10 mouse cellular contexts compared by ENCODE assay signal in genomic region chr10:127657617-127658016, GRCm38 (mm10). TPM values are rescaled to one million over a fixed set of nuclear protein-coding genes. Genes with fewer than 3 reads are reported as not detected.
DNase-seq lines count a peak whose midpoint lies in the region; TF ChIP-seq lines count a peak whose summit lies in the region.
"Not testable (repeated sequence)": the region's sequence is repeated elsewhere in the genome, so short reads cannot be mapped to it uniquely, and the experiment has no call there.
"Had no signal": no experiment of that assay in that cellular context is flagged by ENCODE, and none has a peak within 500 bp of the region (broad histone marks: within the 10 kb centered on the region; RNA-seq: fewer than 3 reads in every experiment).

No protein-coding gene starts in this region.

- 59% methylated on average over 6 of the region's 6 CpGs for WGBS in small intestine, adult 2 months

- H3K4me3 ChIP-seq in E14TG2a.4 (replicated peaks; ENCODE audit: low read length) = peak overlapping the region; percentile 87
- peak overlapping the region; percentile 89 for H3K4me3 ChIP-seq in ES-Bruce4 (ENCODE audit: low read depth, low read length)
- H3K4me3 ChIP-seq in ES-E14 (ENCODE audit: insufficient read depth in 1 of 2, low read depth in 1 of 2, low read length in 2 of 2, poor library complexity in 1 of 2, severe bottlenecking in 1 of 2) = peak overlapping the region; percentile 71 to 93
- not testable (repeated sequence) for H3K4me3 ChIP-seq in gastrocnemius, adult 2 months; small intestine, adult 2 months (ENCODE audit: low read depth, low read length)

- peaks cover 25% of the 10 kb centered on the region for H3K36me3 ChIP-seq in E14TG2a.4 (ENCODE audit: insufficient read depth, low read length)
- H3K36me3 ChIP-seq in ES-Bruce4 (ENCODE audit: control insufficient read depth, insufficient read depth, low read length, poor library complexity, severe bottlenecking); ES-E14 (ENCODE audit: control insufficient read depth, insufficient read depth, low read length, poor library complexity, severe bottlenecking): not testable (repeated sequence)
- H3K36me3 ChIP-seq in small intestine, adult 2 months (ENCODE audit: control insufficient read depth, insufficient read depth, low read length) = peaks cover 56% of the 10 kb centered on the region

- TF ChIP-seq EP300 in ES-Bruce4 (IDR thresholded peaks at IDR 0.05; ENCODE audit: insufficient read depth, low read depth, low read length) = not testable (repeated sequence)

- not testable (repeated sequence) for H3K27ac ChIP-seq in ES-Bruce4 (ENCODE audit: insufficient read depth, low read length); ES-E14 (ENCODE audit: insufficient read depth, low read depth, low read length, poor library complexity, severe bottlenecking); gastrocnemius, adult 2 months
- H3K27ac ChIP-seq in small intestine, adult 2 months (ENCODE audit: insufficient read depth, low read depth, low read length) = peak overlapping the region; percentile 62; the same call in 1 of the 2 replicates

- intact Hi-C loops in gastrocnemius, adult 2 months (cut with DNase I) = not testable (repeated sequence)

- H3K27me3 ChIP-seq in E14TG2a.4 (ENCODE audit: insufficient read depth, low read length); ES-Bruce4 (ENCODE audit: control insufficient read depth, insufficient read depth, low read length, poor library complexity, severe bottlenecking); small intestine, adult 2 months (ENCODE audit: control insufficient read depth, insufficient read depth, low read length): not testable (repeated sequence)

- not testable (repeated sequence) for TF ChIP-seq CTCF in E14TG2a.4 (conservative IDR thresholded peaks at IDR 0.05; ENCODE audit: low read length); ES-Bruce4 (IDR thresholded peaks at IDR 0.05; ENCODE audit: low read depth, low read length); gastrocnemius, adult 2 months (IDR thresholded peaks at IDR 0.05); small intestine, adult 2 months (IDR thresholded peaks at IDR 0.05; ENCODE audit: extremely low read depth, insufficient read length, insufficient replicate concordance, low read depth, low read length)

- H3K4me1 ChIP-seq in E14TG2a.4 (replicated peaks; ENCODE audit: low read depth, low read length) = peaks cover 89% of the 10 kb centered on the region
- H3K4me1 ChIP-seq in ES-Bruce4 (ENCODE audit: control insufficient read depth, insufficient read depth, low read length) = not testable (repeated sequence)
- H3K4me1 ChIP-seq in ES-E14 (ENCODE audit: control insufficient read depth in 2 of 2, insufficient read depth in 2 of 2, low read length in 2 of 2, poor library complexity in 1 of 2) = peaks cover 0 to 22% of the 10 kb centered on the region in 2 experiments; a peak in 2 of 4 replicates
- peaks cover 37% of the 10 kb centered on the region for H3K4me1 ChIP-seq in small intestine, adult 2 months (ENCODE audit: control insufficient read depth, insufficient read depth, insufficient read length, low read length)

- peak overlapping the region; percentile 68; the same call in 1 of the 2 replicates for H3K9ac ChIP-seq in ES-Bruce4 (ENCODE audit: low read depth, poor library complexity, severe bottlenecking)
- H3K9ac ChIP-seq in ES-E14 (ENCODE audit: insufficient read depth, low read depth, low read length, poor library complexity, severe bottlenecking) = peak overlapping the region; percentile 49; the same call in 1 of the 2 replicates

- H3K9me3 ChIP-seq in E14TG2a.4 (ENCODE audit: low read length); ES-Bruce4 (replicated peaks; ENCODE audit: control insufficient read depth, insufficient read depth, low read length, poor library complexity, severe bottlenecking); ES-E14 (ENCODE audit: control insufficient read depth, insufficient read depth, low read depth, low read length): not testable (repeated sequence)

- in situ Hi-C loops in ES-E14 (cut with MboI; ENCODE audit: low sequenced_read_pairs in 2 of 2, unreplicated experiment in 2 of 2) = not testable (repeated sequence)

- DNase-seq in ES-CJ7 (ENCODE audit: low read depth, low spot score) (peak; percentile 62), R1 (ENCODE audit: low read depth, low spot score) (peak; percentile 81)
- not testable (repeated sequence) for DNase-seq in ES-E14 (ENCODE audit: low read depth, low spot score)
- DNase-seq in gastrocnemius, adult 2 months = peak; percentile 6
- DNase-seq in yolk sac, embryonic 10.5 days (ENCODE audit: low spot score) = peak; percentile 29

- not testable (repeated sequence) for TF ChIP-seq POLR2A in ES-Bruce4 (IDR thresholded peaks at IDR 0.05; ENCODE audit: insufficient read depth, low read length); small intestine, adult 2 months (IDR thresholded peaks at IDR 0.05; ENCODE audit: low read depth, low read length)

RNA-seq across cellular contexts. Expression of gene Nemp1, which starts 9.1 kb away (rescaled TPM):
- 22.0 and 22.3 TPM in 2 replicates for polyA plus RNA-seq in ES-Bruce4 (2011; ENCODE audit: insufficient read depth, insufficient read length, low read depth, missing spikeins)
- total RNA-seq in ES-E14 (2012; rRNA removed) = 23.6 and 35.6 TPM in 2 replicates
- total RNA-seq in gastrocnemius, adult 2 months (2021) = 1 to 10 TPM; 1.5 to 2.1 TPM
- polyA plus RNA-seq in small intestine, adult 2 months (2012; rRNA removed) = 0.67 and 2.5 TPM in 2 replicates

RNA-seq across cellular contexts. Expression of gene Nab2, which starts 10.8 kb away (rescaled TPM):
- polyA plus RNA-seq in ES-Bruce4 (2011; ENCODE audit: insufficient read depth, insufficient read length, low read depth, missing spikeins) = 5.5 and 8.1 TPM in 2 replicates
- total RNA-seq in ES-E14 (2012; rRNA removed) = 10.6 and 13.8 TPM in 2 replicates
- total RNA-seq in gastrocnemius, adult 2 months (2021) = 1 to 10 TPM; 2.8 to 3.2 TPM
- polyA plus RNA-seq in small intestine, adult 2 months (2012; rRNA removed) = 9.4 and 31.8 TPM in 2 replicates

RNA-seq across cellular contexts. Expression of gene Stat6, which starts 14.8 kb away (rescaled TPM):
- 28.2 and 32.9 TPM in 2 replicates for polyA plus RNA-seq in ES-Bruce4 (2011; ENCODE audit: insufficient read depth, insufficient read length, low read depth, missing spikeins)
- 18.6 and 26.0 TPM in 2 replicates for total RNA-seq in ES-E14 (2012; rRNA removed)
- 10 to 100 TPM; 17.1 to 18.9 TPM for total RNA-seq in gastrocnemius, adult 2 months (2021)
- polyA plus RNA-seq in small intestine, adult 2 months (2012; rRNA removed) = 45.7 and 101 TPM in 2 replicates

RNA-seq across cellular contexts. Expression of gene Lrp1, which starts 36.7 kb away (rescaled TPM):
- 36.3 and 41.3 TPM in 2 replicates for polyA plus RNA-seq in ES-Bruce4 (2011; ENCODE audit: insufficient read depth, insufficient read length, low read depth, missing spikeins)
- 69.6 and 91.4 TPM in 2 replicates for total RNA-seq in ES-E14 (2012; rRNA removed)
- total RNA-seq in gastrocnemius, adult 2 months (2021) = 10 to 100 TPM; 34.6 to 71.3 TPM
- polyA plus RNA-seq in small intestine, adult 2 months (2012; rRNA removed) = 82.4 and 200 TPM in 2 replicates

RNA-seq across cellular contexts. Expression of gene Myo1a, which starts 47.4 kb away (rescaled TPM):
- polyA plus RNA-seq in ES-Bruce4 (2011; ENCODE audit: insufficient read depth, insufficient read length, low read depth, missing spikeins) = 0.34 and 0.72 TPM in 2 replicates
- 1.7 and 3.2 TPM in 2 replicates for total RNA-seq in ES-E14 (2012; rRNA removed)
- total RNA-seq in gastrocnemius, adult 2 months (2021) = not detected
- polyA plus RNA-seq in small intestine, adult 2 months (2012; rRNA removed) = 166 and 688 TPM in 2 replicates
- polyA plus RNA-seq: activated CD4-positive, CD25-positive, alpha-beta regulatory T cell, adult 4 months; CD4-positive, CD25-positive, alpha-beta regulatory T cell, adult 4 months had no signal
